Mouse (Mus musculus): ENCODE data around the gene Nup107.

DNA sequence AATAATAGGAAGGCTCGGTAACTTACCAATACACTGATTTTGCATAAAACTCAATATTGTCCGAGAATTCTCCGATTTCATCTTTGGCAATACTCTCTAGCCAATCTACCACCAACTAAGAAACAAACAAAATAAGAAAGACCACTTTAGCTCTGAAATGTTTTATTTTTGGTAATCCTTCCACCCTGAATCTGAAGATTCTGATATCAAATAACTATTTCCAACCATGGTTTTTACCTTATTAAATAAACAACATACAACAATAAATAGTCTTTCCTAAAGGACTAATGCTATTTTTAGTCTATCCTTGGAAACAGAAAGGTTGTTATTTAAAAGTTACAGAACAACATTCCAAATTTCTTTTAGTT, 15.4 kb downstream of the Nup107 start:
- no peak for TF ChIP-seq CTCF (IDR thresholded peaks at IDR 0.05; ENCODE audit: borderline replicate concordance, extremely low read depth, insufficient read depth, insufficient read length)
- no peak for TF ChIP-seq POLR2A (IDR thresholded peaks at IDR 0.05; ENCODE audit: borderline replicate concordance, extremely low read depth, insufficient read depth, insufficient read length, poor library complexity, severe bottlenecking)
